Mouse (Mus musculus) kidney, embryonic 16.5 days (tissue): ENCODE measurements around the gene Adam10. TPM values are rescaled to one million over a fixed set of nuclear protein-coding genes. Genes with fewer than 3 reads are reported as not detected.

Source experiments
- microRNA-seq: library from miRNA; unstranded; fragments of <30 nt; microRNA quantifications from one replicate; pipeline ENCODE4, GENCODE M21; 2016
- polyA plus RNA-seq: library from polyadenylated mRNA; unstranded; fragments of >200 nt; fragmentation: Nextera tagmentation; extraction: Ambion mirVana; gene quantifications from 2 replicates; pipeline ENCODE4 v1.2.1, GENCODE M21; 2015

The Adam10 gene
- polyA plus RNA-seq, 1 experiment from 2014 or later, result 88.7 TPM

Small RNAs within 50 kb of the gene (microRNA-seq; reads per million reads assigned to microRNA genes)
- gene Gm25149, result not detected

Other genes starting within 250 kb of the Adam10 start
- gene Rnf111, start 175.3 kb upstream of the Adam10 start, polyA plus RNA-seq, result 27.1 and 31.2 TPM in 2 replicates
- 49.2 and 63.8 TPM in 2 replicates for gene Sltm, start 136.2 kb upstream of the Adam10 start, polyA plus RNA-seq
- gene Gm10642, start 22.7 kb upstream of the Adam10 start, polyA plus RNA-seq, result 0.17 and 0.36 TPM in 2 replicates
- 8.8 and 10.3 TPM in 2 replicates for gene Mindy2, start 21.8 kb upstream of the Adam10 start, polyA plus RNA-seq